Mouse (Mus musculus) small intestine, adult 2 months (tissue): ENCODE measurements around the gene Agbl2.

Experiments
- CTCF ChIP-seq: fragments of 200-500 bp; IDR thresholded peaks from 2 replicates; pipeline ENCODE4 v1.5.1; 2012; ENCODE audit warnings: low read depth, mild to moderate bottlenecking, control low read depth, inconsistent platforms, low read length, moderate library complexity, mixed read lengths; ENCODE audit not compliant: insufficient replicate concordance, insufficient read length; ENCODE audit errors: extremely low read depth
- POLR2A ChIP-seq: fragments of 200-500 bp; IDR thresholded peaks from 2 replicates; pipeline ENCODE4 v1.6.1; 2012; ENCODE audit warnings: low read depth, mild to moderate bottlenecking, control low read depth, inconsistent platforms, low read length, moderate library complexity

- no peak for TF ChIP-seq CTCF
- TF ChIP-seq POLR2A: no peak
Measured at GRCm38 (mm10) chr2:90838621-90839020, 56.1 kb downstream of the Agbl2 start.
